Mouse (Mus musculus) liver (tissue): ENCODE measurements around the gene Stambpl1.
A peak's percentile ranks its signal among the peaks of the same experiment; 100 is the strongest.

Experiments used
- DNase-seq: peaks from one replicate; pipeline ENCODE4 v3.0.0-alpha.2; 2020; ENCODE audit warnings: mixed read lengths

Gene Stambpl1

GRCm38 (mm10) chr19:34192008-34192963, at the start of gene Stambpl1:
Gene Stambpl1 (plus strand): TSS chr19:34192229.
- DNase-seq, result peak; percentile 70

GRCm38 (mm10) chr19:34148421-34148820, 43.6 kb upstream of the Stambpl1 start:
- DNase-seq, result no peak

GRCm38 (mm10) chr19:34151909-34152308, 40.1 kb upstream of the Stambpl1 start:
- no peak for DNase-seq

GRCm38 (mm10) chr19:34153263-34154144, 38.5 kb upstream of the Stambpl1 start:
- DNase-seq, result no peak

DNA sequence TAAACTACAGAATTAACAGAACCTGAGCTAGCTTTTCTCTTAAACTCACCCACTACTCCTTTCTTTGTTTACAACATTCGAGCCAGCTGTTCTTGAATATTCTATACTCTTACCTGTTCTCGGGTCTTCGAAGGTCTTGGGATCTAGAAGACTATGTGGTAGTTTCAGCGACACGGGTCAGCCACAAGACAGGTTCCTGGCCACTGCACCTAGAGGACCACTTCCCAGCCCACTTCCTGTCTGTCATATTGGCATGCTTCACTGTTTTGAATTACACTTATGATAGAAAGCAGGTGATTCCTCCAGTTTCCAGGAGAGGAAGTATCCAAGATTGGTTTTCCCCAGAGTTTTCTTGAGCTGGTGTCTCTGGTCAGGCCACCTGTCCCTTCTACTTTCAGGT, 29.3 kb upstream of the Stambpl1 start:
- no peak for DNase-seq

DNA sequence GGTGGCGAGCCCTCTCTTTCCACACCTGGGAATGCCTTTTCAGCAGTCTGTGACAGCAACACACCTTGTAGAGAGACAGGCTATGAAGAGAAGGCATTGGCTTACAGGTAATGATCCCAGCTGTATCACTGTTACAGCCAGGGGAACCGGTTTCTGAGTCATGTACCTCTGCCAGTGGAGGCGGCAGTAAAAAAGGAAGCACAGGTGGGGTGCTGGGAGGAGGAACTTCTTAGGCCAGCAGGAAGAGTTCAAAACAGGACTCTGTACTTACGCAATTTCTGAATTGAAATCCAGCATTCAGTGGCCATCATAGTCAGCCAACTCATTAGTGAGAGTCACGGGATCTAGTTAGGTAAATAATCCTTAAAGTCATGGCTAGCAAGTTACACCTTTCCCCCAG, 26.1 kb upstream of the Stambpl1 start, which contains the start of gene Ankrd22:
Gene Ankrd22, minus strand, starts transcription at position 163 of the 400 bp plus-strand sequence.
- DNase-seq, result no peak

- DNase-seq, result no peak
Observed at GRCm38 (mm10) chr19:34166386-34166785, 25.6 kb upstream of the Stambpl1 start.

DNA sequence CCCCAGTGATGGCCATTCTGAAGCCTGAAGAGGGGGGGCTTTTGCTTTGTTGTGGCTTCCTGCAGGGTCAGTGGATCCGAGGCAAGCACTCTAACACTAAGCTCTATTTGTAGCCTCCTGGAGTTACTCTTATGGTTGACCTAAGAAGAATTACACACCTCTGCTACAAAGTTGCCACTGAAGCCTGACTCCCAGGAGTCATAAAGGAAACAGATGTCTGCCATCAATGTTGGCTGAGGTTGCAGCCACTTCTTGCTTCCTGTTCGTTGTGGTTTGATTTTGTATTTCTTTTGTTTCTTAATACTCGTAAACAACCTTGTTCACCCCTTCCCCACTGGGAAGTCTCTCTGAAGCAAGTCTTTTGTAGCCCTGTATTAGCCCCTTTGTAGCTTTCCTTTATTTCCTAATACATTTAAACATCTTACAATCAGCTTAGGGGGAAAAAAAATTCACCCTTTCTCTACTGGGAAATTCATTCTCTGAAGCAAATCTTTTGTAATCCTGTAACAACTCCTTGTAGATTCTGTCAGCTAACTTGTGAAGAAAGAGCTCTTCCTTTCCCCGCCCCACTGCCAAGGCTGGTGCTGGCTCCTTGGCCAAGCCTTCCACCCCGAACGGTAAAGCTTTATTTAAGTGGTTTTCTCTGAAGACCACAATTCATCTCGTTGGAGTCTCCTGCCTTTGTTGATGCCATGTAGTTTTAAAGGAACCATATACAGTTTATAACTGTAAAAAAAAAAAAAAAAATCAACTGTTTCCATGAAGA, 23.9 kb upstream of the Stambpl1 start:
- no peak for DNase-seq

DNA sequence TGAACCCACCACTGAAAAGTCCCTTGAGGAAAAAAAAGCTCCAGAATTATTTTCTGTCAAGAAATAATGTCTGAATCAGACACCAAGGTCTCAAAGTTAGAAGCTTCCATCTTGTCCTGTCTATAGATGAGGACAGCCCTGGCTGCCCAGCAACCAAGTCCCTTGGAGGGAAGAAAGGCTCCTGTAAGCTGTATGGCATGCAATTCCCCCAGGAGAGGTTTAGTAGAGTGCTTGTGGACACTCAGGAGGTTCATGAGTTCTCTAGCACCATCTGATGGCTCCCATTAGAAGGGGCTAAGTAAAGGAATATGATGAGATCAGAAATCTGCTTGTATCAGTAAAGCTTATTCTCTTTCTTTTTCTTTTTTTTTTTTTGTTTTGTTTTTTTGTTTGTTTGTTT, 22.9 kb upstream of the Stambpl1 start:
- DNase-seq, result no peak

- no peak for DNase-seq
Observed at GRCm38 (mm10) chr19:34171167-34171566, 20.9 kb upstream of the Stambpl1 start.

- no peak for DNase-seq
Observed at GRCm38 (mm10) chr19:34174004-34174403, 18.0 kb upstream of the Stambpl1 start.

DNA sequence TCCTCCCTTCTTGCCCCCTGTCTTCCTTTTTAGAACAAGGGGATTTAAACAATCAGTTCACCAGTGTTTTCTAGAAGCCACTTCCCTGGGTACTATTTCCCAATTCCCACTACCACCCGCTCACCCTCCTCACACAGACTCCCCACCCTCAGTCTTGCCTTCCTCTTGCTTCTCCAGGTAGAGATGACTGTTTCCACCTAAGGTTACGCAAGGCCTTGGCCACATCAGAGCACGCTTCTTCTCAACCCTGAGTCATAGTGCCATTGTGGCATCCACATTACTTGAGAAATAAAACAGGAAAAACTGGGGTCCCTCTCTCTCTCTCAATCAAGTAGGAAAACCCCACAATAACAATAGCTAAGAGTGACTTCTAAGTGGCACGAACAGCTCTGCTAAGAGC, 12.9 kb upstream of the Stambpl1 start:
- no peak for DNase-seq

DNA sequence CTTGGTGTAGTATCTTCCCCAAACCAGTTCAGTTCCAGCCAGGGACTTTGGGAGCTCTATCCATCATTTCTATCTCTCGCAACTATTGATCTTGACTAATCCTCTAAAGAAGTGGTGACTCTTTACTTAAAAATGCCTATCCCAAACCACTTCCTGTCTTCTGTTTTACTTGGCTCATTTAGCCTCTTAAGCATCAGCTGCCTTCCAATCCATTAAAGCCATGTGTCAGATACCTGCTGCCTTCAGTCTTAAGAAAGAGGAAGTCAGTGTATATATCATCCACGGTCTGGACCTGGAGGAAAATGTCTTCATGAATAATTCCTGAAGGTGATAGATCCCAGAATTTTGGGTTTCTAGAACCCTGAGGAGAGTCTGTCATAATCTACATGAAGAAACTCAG, 11.7 kb upstream of the Stambpl1 start:
- no peak for DNase-seq

GRCm38 (mm10) chr19:34181234-34181633, 10.8 kb upstream of the Stambpl1 start:
- DNase-seq, result no peak

DNA sequence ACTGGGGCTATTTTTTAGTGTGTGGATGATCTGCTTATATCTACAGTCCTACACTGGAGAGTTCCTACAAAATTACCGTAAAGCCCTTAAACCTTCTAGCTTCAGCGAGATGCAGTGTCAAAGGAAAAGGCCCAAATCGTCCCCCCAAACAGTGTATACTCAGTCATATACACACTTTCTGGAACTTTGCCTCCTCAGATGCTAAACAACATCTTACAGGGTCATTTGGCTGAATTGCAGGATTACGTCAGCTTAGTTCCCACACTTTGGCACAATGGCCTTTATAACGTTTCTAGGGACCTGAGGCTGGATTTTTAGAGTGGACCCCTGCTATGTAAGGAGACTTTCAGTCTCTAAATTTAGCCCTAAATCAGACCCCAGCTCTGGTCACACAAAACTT, 9.5 kb upstream of the Stambpl1 start:
- DNase-seq, result no peak

DNA sequence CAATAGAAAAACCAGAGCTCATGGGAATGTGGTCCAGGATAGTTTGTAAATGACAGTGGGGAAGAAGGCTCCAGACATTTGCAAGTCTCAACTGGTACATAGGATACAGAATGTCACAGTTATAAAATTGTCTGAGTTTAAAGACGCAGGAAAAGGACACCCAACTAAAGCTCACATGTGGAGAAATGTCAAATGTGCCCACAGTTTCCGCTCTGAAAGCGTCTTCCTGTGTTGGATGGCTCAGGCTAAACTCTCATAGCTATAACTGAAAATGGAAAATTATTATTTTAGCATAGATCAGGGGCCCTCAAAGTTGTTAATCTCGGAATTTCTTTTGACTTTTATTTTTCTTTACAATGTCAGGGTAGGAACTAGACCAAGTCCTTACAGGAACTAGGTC, 5.2 kb upstream of the Stambpl1 start:
- no peak for DNase-seq

GRCm38 (mm10) chr19:34191645-34192007, 403 bp upstream of the Stambpl1 start:
- no peak for DNase-seq

DNA sequence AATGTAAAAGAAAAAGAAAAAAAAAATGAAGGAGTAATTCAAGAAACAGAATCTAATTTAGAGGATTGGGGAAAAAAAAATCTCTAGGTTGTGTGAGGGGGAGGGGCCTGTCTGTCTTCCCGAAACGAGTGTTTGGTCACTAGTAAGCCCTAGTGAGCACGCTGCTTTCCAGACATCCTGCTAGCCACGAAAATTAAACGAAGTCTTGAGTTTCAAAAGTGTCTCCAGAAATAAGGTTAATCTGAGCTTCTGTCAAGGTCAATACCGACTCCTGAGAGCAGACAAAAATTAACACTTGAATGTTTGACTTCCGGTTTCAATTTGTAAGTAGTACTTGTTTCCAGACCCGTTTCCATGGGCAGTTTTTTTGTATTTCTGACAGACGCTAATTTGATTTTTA, 1.1 kb downstream of the Stambpl1 start:
- DNase-seq, result peak; percentile 13

DNA sequence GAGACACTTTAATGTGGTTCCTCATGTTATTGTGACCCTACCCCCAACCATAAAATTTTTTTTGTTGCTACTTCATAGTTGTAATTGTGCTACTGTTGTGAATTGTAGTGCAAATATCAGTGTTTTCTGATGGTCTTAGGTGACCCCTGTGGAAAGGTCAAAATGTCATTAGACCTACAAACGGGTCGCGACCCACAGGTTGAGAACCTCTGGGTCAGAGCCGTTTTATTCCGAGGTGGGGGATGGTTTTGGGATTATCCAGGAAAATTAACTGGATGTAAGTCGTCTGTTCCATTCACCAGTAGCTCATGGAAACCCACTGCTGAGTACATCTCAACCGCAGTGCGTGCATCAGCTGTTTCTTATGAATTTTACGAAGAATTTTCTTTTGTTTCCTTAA, 1.7 kb downstream of the Stambpl1 start:
- DNase-seq, result no peak

GRCm38 (mm10) chr19:34194132-34194745, 2.2 kb downstream of the Stambpl1 start:
- DNase-seq, result peak; percentile 4

DNA sequence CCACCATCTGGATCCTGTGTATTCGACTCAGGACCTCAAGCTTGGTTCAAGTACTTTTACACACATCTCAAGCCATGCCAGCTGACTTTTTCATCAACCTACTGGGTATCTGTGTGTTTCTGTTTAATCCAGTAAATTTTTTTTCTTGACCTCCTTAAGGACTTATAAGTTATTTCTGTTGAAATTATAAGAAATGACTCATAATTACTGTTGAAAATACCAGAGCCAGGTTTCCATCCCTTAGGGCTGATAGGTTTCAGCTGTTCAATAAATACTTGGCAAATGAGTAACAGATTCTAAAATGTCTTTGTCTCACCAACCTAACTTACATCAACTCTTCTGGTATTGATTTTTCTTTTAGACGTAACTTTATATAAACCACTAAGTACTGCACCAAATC, 3.0 kb downstream of the Stambpl1 start:
- DNase-seq, result no peak

DNA sequence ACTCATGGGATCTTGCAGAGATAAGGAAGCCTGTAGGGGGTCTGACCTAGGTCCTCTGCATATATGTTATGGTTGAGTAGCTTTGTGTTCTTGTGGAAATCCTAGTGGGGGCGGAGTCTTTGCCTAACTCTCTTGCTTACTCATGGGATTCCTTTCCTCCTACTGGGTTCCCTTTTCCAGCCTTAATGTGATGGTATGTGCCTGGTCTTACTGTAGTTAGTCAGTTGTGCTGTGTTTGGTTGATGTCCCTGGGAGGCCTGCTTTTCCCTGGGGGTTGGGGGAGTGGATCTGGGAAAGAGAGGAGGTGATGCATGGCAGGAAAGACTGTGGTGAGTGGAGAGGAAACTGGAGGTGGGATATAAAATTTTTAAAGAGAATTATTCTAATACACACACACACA, 6.0 kb downstream of the Stambpl1 start:
- no peak for DNase-seq
